Mouse (Mus musculus) B cell, adult 2 months (primary cell): ENCODE results near the gene Mreg.

ENCODE experiments used
- DNase-seq, 2 experiments: peaks; one replicate each; pipeline ENCODE4 v3.0.0; 2022

Mreg gene

GRCm38 (mm10) chr1:72226887-72227481, 14.9 kb upstream of the Mreg start:
- no peak for DNase-seq

GRCm38 (mm10) chr1:72226172-72226886, 14.2 kb upstream of the Mreg start:
- peak in 1 of 2 experiments; percentile 44 for DNase-seq

GRCm38 (mm10) chr1:72225720-72226171, 13.6 kb upstream of the Mreg start:
- peak; percentile 92 to 93 for DNase-seq

- peak in 1 of 2 experiments; percentile 28 for DNase-seq
Measured at GRCm38 (mm10) chr1:72225054-72225718, 13.1 kb upstream of the Mreg start.

- no peak for DNase-seq
Measured at GRCm38 (mm10) chr1:72220008-72220407, 7.9 kb upstream of the Mreg start.

- DNase-seq: no peak
Measured at GRCm38 (mm10) chr1:72219116-72219515, 7.0 kb upstream of the Mreg start.

- DNase-seq: no peak
Measured at GRCm38 (mm10) chr1:72218626-72219025, 6.5 kb upstream of the Mreg start.

- DNase-seq: no peak
Measured at GRCm38 (mm10) chr1:72216761-72217160, 4.7 kb upstream of the Mreg start.

- DNase-seq: peak; percentile 60 to 64
Measured at GRCm38 (mm10) chr1:72215174-72215573, 3.1 kb upstream of the Mreg start.

GRCm38 (mm10) chr1:72214470-72214961, 2.4 kb upstream of the Mreg start:
- DNase-seq: peak; percentile 66 to 74

- DNase-seq: no peak
Measured at GRCm38 (mm10) chr1:72213954-72214353, 1.8 kb upstream of the Mreg start.

GRCm38 (mm10) chr1:72210803-72211679, 1.1 kb downstream of the Mreg start:
- DNase-seq: no peak

- no peak for DNase-seq
Measured at GRCm38 (mm10) chr1:72208095-72208494, 4.0 kb downstream of the Mreg start.

- no peak for DNase-seq
Measured at GRCm38 (mm10) chr1:72205113-72205512, 7.0 kb downstream of the Mreg start.

- no peak for DNase-seq
Measured at GRCm38 (mm10) chr1:72203204-72203603, 8.9 kb downstream of the Mreg start.

- DNase-seq: no peak
Measured at GRCm38 (mm10) chr1:72202705-72203104, 9.4 kb downstream of the Mreg start.

GRCm38 (mm10) chr1:72202068-72202467, 10.0 kb downstream of the Mreg start:
- no peak for DNase-seq

- no peak for DNase-seq
Measured at GRCm38 (mm10) chr1:72201126-72201525, 11.0 kb downstream of the Mreg start.

GRCm38 (mm10) chr1:72198142-72198806, 13.8 kb downstream of the Mreg start:
- no peak for DNase-seq

- no peak for DNase-seq
Measured at GRCm38 (mm10) chr1:72196626-72197359, 15.3 kb downstream of the Mreg start.

GRCm38 (mm10) chr1:72196123-72196522, 16.0 kb downstream of the Mreg start:
- no peak for DNase-seq
